Mouse (Mus musculus) G1E (cell line): Measurements from ENCODE around the gene Sntb2.

ENCODE experiments used
- CTCF ChIP-seq: IDR thresholded peaks from 2 replicates; pipeline ENCODE4 v1.5.1; 2012; ENCODE audit warnings: low read depth, low read length, inconsistent platforms, mixed read lengths
- GATA1 ChIP-seq: IDR thresholded peaks from 2 replicates; pipeline ENCODE4 v1.6.1; 2012; ENCODE audit warnings: borderline replicate concordance, low read length, inconsistent platforms, mixed read lengths
- GATA2 ChIP-seq: IDR thresholded peaks from 2 replicates; pipeline ENCODE4 v1.6.1; 2012; ENCODE audit warnings: low read depth, low read length, inconsistent platforms, borderline replicate concordance
- POLR2AphosphoS5 ChIP-seq: IDR thresholded peaks from 2 replicates; pipeline ENCODE4 v1.6.1; 2012; ENCODE audit warnings: low read depth, low read length, inconsistent platforms; ENCODE audit not compliant: insufficient replicate concordance
- TAL1 ChIP-seq: conservative IDR thresholded peaks from 2 replicates; pipeline ENCODE4 v1.6.1; 2012; ENCODE audit warnings: low read depth, low read length, inconsistent platforms, mixed read lengths

GRCm38 (mm10) chr8:106924057-106924456, 11.5 kb upstream of the Sntb2 start:
- TF ChIP-seq CTCF (no peak), GATA1 (no peak), POLR2AphosphoS5 (no peak), TAL1 (no peak), GATA2 (no peak)
